Mouse (Mus musculus): ENCODE measurements around the gene Avil.

The Avil gene

DNA sequence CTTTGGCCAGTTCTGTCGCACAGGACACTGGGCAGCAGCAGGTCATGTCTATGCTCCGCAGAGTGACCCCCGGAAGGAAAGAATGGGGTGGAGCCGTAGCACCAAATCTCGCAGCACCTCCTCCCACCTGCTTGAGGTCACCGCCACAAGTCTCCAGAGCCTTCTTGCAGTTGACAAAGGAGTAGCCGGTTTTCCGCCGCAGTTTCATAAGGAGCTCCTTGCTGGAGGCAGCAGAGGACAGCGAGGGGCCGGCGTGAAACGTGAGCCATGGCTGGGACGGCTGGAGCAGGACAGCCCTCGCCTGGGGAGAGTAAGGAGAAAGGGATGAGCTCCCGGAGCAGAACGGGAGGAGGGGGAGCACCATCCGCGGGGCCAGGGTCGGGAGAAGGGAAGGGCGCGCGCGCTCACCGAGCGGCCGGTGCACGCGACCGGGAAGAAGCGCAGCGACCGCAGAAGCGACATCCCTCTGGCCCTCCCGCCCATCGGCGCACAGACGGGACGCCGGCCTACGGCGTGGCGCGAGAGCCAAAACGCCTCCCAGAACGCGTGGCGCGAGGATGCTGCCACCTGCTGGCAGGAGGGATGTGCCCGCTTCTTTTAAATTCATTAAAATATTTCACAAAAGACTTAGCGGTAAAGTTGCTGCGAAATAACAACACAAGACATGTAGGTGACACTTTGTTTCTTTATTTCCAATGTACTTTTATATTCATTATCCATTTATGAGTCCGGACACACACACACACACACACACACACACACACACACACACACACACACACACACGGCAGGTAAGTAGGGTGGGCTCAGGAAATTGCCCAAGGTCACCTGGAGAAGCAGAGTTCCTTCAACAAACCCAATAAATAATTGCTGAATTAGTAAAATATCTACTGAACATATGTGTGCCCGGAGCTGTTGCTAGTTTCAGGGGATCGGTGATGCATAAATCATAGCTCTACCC lies 30.1 kb downstream of the Avil start, which contains the start of gene Tsfm:
Tsfm (minus strand) TSS at position 505 of the 961 bp plus-strand sequence.
- DNase-seq, result peak; percentile 90

DNA sequence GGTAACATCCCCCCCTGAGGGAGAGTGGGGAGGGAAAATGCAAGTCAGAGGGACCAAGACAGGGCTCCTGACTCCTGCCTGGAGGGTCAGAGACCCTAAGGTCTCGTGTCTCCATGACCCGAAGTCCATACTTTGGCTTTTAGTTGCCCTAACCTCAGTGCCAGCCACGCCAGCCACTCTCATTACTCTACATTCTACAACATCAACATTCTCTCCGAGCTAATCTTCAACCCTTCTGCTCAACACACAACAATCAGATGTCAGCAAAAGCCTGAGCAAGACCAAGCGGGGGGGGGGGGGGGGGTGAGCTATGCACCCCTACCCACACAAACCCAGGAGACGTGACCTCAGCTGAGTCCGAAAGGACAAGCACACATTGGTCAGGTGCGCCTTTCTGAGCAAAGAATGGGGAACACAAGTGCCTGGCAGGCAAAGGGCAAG lies 32.8 kb downstream of the Avil start:
- DNase-seq, result no peak

DNA sequence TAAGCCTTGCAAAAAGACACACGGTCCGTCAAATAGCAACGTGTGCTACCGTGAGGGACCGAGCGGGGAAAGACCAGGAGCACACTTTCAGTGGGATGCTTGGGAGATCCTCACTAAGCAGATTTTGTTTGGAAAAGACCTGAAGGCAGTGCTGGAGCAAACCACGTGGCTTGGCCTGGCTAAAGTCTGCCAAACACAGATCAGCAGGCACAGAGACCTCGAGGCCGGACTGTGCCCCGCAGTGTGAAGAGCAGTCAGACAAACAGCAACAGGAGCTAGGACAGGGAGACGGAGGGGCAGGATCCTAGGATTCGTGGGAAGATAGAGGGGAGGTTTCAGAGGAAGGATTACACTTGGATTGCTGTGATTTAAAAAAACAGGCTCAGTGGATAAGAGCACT lies 35.8 kb downstream of the Avil start:
- no peak for DNase-seq

DNA sequence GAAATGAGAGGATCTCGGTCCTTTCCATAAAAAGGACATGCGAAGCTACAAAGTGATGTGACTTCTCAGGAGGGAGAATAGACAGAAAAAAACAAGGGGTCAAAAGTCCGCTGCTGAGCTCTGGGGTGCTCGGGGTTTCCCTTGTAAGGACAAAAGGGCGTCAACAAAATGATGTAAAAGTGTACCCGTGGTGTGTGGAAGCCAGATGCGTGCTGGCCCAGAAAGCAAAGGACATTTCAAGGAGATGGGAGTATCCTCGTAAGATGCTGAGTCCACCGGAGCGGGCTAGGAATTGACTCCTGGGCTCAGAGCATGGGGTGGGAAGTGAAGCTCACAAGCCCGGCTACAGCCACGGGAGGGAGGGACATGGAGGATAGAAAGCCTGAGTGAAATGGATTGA lies 37.1 kb downstream of the Avil start:
- no peak for DNase-seq

DNA sequence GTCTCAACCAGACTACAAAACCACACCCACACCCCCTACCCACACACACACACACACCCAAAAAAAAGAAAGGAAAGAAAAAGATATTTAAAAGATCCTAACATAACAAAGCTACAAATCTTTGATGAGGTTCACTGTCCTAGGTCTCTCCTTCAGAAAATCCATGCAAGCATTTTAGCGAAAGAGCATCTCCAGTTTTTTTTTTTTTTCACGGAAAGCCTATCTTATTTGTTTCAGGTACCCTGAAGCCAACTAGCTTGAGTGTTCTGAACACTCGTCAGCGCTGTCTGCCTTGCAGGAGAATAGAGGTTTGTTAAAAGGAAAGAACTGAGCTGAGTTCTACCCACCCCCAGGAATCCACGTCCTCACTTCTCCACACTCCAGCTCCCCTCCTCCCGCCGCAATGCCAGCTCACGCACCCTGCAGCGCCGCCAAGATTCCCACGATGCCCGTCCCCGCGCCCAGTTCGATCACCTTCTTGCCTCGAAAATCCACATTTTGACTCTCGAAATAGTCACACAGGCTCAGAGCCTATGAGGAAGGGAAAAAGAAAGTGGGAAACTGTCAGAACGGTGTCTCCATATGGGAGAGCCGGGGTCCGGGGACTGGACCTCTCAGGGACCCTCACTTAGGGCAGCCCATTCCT lies 40.2 kb downstream of the Avil start:
- no peak for DNase-seq

DNA sequence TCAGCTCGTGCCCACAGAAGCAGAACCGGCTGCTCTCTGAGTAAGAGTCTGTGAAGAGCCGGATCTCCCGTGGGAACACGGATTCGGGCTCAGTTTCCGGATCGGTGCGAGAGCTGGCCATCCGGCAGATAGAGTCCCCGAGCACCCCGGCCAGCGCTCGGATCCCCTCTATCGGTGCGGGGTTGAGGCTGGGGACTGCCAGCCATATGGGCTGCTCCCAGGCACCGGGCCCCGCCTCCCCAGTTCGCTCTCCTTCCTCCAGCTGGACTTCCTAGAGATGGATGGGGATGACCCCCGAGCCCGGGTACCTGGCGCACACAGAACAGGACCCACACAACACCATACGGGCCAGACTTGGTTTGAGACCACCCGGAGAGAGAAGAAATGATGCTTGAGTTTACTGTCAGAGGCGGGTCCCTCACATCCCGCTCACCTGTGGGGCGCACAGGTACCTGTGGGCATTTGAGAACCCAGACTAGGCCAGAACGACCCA lies 40.8 kb downstream of the Avil start, which contains the start of the genes Mettl1 and Eef1akmt3:
Mettl1 (plus strand) TSS at position 141 of the 493 bp plus-strand sequence.
Eef1akmt3 (minus strand) TSS at position 240 of the 493 bp plus-strand sequence.
- DNase-seq, result no peak

DNA sequence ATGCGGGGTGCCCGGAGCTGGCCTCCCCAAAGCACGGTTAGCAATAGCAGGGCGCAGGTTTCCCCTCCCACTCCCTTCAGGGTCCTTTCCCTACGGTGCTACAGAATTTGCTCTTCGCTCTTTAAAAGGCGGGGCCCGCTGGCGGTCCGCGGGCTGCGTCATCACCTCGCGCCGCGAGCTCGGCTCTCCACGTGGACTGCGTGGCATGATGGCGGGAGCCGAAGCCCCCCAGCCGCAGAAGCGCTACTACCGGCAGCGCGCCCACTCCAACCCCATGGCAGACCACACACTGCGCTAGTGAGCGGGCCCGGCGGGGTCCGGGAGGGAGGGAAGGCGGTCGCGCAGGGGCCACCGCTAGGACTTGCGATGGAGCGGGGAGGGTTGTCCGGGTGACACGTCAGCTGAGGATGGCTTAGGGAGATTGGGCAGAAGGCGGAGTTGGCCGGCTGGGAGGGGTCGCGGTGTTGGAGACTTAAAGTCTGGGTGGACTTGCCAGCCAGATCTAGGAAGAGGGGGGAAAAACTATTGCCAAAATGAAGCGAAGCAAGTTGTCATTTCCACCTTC lies 41.3 kb downstream of the Avil start:
- DNase-seq, result peak; percentile 87

- no peak for DNase-seq
These were observed 42.1 kb downstream of the Avil start for GRCm38 (mm10) chr10:127042468-127043115.

DNA sequence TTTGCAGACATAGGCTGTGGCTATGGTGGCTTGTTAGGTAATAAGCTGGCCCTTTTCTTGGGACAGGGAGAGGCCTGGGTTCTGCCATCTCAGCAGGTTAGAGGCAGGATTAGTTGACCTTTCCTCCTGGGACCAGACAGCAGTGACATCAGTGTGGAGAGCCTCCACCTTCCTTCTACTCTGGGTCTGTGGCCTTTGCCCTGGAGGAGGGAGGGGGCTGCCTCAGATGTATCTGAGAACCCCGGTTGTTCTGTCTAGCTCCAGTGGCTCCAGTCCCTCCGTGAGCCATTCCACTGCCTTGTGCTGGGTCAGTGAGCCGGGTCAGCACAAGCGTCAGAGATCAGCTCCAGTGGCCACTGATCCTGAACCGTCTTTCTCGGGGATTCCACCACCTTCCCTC lies 42.7 kb downstream of the Avil start:
- no peak for DNase-seq

GRCm38 (mm10) chr10:127047954-127048353 lies 47.4 kb downstream of the Avil start, which contains the start of gene Cyp27b1:
Gene Cyp27b1, plus strand, starts transcription at chr10:127048250.
- DNase-seq, result no peak

DNA sequence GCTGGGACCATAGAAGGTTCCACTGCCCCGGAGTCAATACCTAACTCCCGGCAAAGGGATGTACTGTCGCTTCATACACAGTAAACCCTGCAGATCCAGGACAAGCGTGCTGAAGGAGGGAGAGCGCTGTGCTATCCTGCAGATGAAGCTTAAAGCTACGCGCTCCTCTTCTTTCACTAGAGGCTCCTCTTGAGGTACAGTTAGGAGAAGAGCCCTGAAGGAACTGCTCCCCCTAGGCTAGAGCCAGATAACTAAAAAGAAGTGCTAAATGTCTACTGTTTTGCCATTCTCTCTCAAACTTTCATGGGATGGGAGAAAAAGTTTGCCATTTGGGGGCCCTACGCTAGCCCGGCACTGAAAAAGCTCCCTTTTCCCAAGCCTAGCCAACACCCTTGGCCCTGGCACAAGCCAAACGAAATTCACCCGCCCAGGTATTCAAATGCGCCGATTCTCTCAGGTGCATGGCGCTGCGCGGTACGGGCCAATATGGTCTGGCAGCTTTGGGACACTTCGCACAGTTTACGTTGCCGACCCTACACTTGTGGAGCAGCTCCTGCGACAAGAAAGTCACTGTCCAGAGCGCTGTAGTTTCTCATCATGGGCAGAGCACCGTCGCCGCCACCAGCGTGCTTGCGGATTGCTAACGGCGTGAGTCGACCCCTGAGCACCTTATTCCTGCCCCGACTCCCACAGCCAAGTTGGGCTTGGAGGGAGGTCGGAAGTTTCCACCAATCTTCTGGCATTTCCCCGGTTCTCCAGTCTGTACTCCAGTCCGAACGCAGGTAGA lies 48.3 kb downstream of the Avil start:
- no peak for DNase-seq

GRCm38 (mm10) chr10:127049395-127050118 lies 49.0 kb downstream of the Avil start:
- no peak for DNase-seq

DNA sequence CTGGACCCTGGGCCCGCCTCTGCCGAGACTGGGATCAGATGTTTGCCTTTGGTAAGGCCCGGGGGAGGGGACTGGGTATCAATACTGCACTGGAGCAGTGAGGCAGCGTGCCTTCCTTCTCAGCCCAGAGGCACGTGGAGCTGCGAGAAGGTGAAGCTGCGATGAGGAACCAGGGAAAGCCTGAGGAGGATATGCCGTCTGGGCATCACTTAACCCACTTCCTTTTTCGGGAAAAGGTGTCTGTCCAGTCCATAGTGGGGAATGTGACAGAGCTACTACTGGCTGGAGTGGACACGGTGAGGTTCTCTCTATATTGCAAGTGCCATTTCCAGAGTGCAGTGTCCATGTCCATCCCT lies 49.6 kb downstream of the Avil start:
- DNase-seq, result no peak

DNA sequence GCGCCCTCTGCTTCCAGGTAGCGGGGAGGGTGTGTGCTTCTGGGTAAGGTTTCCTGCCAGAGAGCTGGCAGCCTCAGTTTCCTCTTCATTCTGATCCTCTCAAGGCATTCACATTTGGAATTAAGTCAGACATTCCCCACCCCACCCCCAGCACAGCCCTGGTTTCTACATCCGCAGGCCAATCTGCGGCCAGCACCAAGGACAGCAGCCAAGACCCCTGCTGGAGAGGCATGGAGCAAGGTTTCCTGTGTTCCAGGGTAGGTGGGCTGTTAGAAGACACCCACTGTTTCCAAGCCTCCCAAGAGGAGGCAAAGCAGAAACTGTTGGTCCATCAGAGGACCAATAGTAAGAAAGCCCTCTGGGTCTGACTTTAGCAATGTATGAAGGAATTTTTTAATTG lies 54.1 kb downstream of the Avil start:
- DNase-seq, result no peak

DNA sequence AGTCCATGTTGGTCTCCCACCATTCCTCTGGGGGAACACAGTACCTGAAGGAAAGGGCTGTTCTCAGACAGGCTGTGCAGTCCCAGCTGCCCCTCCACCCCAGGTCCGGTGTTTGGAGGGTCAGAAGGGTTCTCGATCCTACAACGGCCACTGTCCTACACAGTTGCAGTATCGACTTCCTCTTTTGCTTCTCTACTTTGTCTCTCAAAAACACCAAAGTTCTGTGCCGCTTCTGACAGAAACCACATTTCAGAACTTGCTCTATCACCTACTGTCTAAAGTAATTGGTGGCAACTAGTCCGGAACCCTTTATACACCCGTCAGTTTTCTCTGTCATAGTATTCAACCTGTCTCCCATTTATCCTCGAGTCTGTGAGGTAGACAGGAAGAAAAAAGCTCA lies 54.9 kb downstream of the Avil start:
- DNase-seq, result no peak

GRCm38 (mm10) chr10:127056490-127056889 lies 56.0 kb downstream of the Avil start:
- DNase-seq, result peak; percentile 63

DNA sequence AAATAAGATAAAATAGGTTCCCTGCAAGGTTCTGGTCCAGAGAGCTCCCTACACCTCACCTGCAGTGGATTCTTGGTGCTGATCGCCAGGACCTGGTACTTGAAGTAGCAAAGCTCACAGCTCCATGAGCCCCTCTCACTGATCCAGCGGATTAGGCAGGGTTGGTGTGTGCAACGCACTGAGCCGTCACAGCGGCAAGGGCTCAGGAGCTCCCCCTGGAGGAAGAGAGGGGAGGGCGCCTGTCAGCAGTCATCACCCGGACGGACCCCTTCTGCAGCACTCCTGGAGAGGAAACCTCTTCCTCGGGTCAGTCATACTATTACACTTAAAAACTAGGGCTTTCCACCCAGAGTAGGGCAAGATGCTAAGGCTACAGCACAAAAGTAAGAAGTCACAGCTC lies 57.7 kb downstream of the Avil start:
- DNase-seq, result peak; percentile 75

DNA sequence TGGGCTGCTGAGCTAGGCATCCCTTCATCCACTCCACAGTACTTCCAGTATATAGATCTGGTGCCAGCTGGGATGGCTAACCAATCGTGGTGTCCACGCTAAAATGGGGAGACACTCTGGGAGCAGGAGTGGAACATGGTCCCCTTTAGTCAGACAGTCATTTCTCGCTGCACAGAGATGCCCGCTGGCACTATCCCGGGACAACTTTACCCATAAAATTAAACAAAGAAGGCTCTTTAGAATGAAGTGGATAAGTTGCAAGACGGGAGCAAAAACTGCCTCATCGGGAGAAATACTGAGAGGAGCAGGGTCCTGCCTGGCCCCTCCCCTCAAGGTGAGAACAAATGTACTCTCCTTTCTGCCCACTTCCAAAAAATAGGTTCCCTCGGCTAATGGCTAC lies 58.2 kb downstream of the Avil start:
- no peak for DNase-seq

DNA sequence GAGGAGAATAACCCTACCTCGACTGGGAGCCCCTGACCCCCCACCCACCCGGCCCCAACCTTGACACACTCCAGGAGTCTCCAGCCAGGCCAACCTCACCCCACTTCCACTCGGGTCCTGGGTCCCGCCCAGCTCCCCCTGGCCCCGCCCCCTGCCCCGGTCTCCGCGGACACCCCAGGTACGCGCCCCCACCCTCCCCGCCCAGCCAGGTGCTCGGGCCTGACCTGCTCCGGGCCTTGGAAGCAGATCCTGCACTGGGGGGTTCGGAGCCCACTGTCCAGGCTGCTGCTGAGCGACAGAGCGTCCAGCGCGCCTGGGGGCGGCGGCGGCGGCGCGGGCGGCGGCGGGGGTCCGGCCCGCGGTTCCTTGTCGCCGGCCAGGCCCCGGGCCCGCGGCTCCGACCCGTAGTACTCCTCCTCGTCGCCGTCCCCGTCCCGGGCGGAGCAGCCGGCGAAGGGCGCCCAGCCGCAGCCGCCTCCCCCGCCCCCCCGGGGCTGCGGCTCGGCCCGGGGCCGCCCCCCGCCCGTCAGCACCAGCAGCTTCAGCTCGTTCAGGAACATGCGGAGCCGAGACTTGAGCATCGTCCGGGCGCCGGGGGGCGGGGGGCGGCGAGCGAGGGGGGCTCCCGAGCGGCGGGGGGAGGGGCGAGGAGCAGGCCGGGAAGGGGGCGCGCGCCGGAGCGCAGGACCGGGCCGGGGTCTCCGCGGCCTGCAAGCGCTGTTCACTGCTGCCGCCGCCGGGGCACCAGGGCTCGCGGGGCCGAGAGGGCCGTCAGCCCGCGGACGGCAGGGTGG lies 58.9 kb downstream of the Avil start:
- DNase-seq, result peak; percentile 63

All from cerebellum, adult 9-11 months (tissue).